Mouse (Mus musculus): ENCODE results near the gene Stk32b. TPM values are rescaled to one million over a fixed set of nuclear protein-coding genes. Genes with fewer than 3 reads are reported as not detected.

Stk32b gene
- polyA plus RNA-seq, 1 experiment = not detected

- Histone ChIP-seq H3K4me2 (ENCODE audit: low read depth) (no peak overlapping the region), H3K36me3 (ENCODE audit: control insufficient read depth, insufficient read depth) (no peaks in the 10 kb centered on the region), H3K79me2 (ENCODE audit: control insufficient read depth, insufficient read depth) (no peaks in the 10 kb centered on the region), H3ac (ENCODE audit: control insufficient read depth, insufficient read length) (no peak overlapping the region), H3K4me3 (no peak overlapping the region), H3K27me3 (ENCODE audit: control insufficient read depth, insufficient read depth, insufficient read length) (no peaks in the 10 kb centered on the region)
- TF ChIP-seq SRF (IDR thresholded peaks at IDR 0.05; ENCODE audit: control insufficient read depth, insufficient read length, low read depth) (no peak), TCF12 (IDR thresholded peaks at IDR 0.05; ENCODE audit: insufficient read depth, poor library complexity, severe bottlenecking) (no peak), TCF3 (IDR thresholded peaks at IDR 0.05; ENCODE audit: insufficient read length, low read depth) (no peak), MYOG (IDR thresholded peaks at IDR 0.05; ENCODE audit: control insufficient read depth in 1 of 3, insufficient read depth in 1 of 3, insufficient read length in 2 of 3, low read depth in 2 of 3) (no peak), USF1 (IDR thresholded peaks at IDR 0.05; ENCODE audit: low read depth) (no peak), POLR2A (IDR thresholded peaks at IDR 0.05; ENCODE audit: insufficient read length, low read depth) (no peak), MYOD1 (IDR thresholded peaks at IDR 0.05; ENCODE audit: control insufficient read depth in 1 of 3, insufficient read length in 2 of 3, low read depth in 2 of 3) (no peak), REST (IDR thresholded peaks at IDR 0.05; ENCODE audit: insufficient read depth, insufficient read length) (no peak), CEBPB (IDR thresholded peaks at IDR 0.05; ENCODE audit: insufficient read depth, poor library complexity, severe bottlenecking) (no peak), POLR2AphosphoS2 (IDR thresholded peaks at IDR 0.05; ENCODE audit: insufficient read length, low read depth) (no peak), E2F4 (IDR thresholded peaks at IDR 0.05; ENCODE audit: insufficient read depth) (no peak)
These were observed 66.8 kb downstream of the Stk32b start for GRCm38 (mm10) chr5:37650089-37650601.

GRCm38 (mm10) chr5:37644082-37644481, 72.9 kb downstream of the Stk32b start:
- no peaks in the 10 kb centered on the region for H3K36me3 ChIP-seq (ENCODE audit: control insufficient read depth, insufficient read depth)
- H3K27me3 ChIP-seq (ENCODE audit: control insufficient read depth, insufficient read depth, insufficient read length) = no peaks in the 10 kb centered on the region
- no peak overlapping the region for H3K4me3 ChIP-seq
- TF ChIP-seq REST (IDR thresholded peaks at IDR 0.05; ENCODE audit: insufficient read depth, insufficient read length) (no peak), CEBPB (IDR thresholded peaks at IDR 0.05; ENCODE audit: insufficient read depth, poor library complexity, severe bottlenecking) (no peak), POLR2A (IDR thresholded peaks at IDR 0.05; ENCODE audit: insufficient read length, low read depth) (no peak), SRF (IDR thresholded peaks at IDR 0.05; ENCODE audit: control insufficient read depth, insufficient read length, low read depth) (no peak), TCF3 (IDR thresholded peaks at IDR 0.05; ENCODE audit: insufficient read length, low read depth) (no peak), TCF12 (IDR thresholded peaks at IDR 0.05; ENCODE audit: insufficient read depth, poor library complexity, severe bottlenecking) (no peak), E2F4 (IDR thresholded peaks at IDR 0.05; ENCODE audit: insufficient read depth) (no peak), USF1 (IDR thresholded peaks at IDR 0.05; ENCODE audit: low read depth) (no peak), MAX (IDR thresholded peaks at IDR 0.05; ENCODE audit: low read depth) (no peak), POLR2AphosphoS2 (IDR thresholded peaks at IDR 0.05; ENCODE audit: insufficient read length, low read depth) (no peak)
- H3ac ChIP-seq (ENCODE audit: control insufficient read depth, insufficient read length) = no peak overlapping the region
- no peaks in the 10 kb centered on the region for H3K79me2 ChIP-seq (ENCODE audit: control insufficient read depth, insufficient read depth)
- no peak overlapping the region for H3K4me2 ChIP-seq (ENCODE audit: low read depth)

GRCm38 (mm10) chr5:37642486-37642885, 74.5 kb downstream of the Stk32b start:
- H3K4me3 ChIP-seq = no peak overlapping the region
- H3ac ChIP-seq (ENCODE audit: control insufficient read depth, insufficient read length) = no peak overlapping the region
- H3K4me2 ChIP-seq (ENCODE audit: low read depth) = no peak overlapping the region
- H3K36me3 ChIP-seq (ENCODE audit: control insufficient read depth, insufficient read depth) = no peaks in the 10 kb centered on the region
- TF ChIP-seq REST (IDR thresholded peaks at IDR 0.05; ENCODE audit: insufficient read depth, insufficient read length) = no peak
- TF ChIP-seq TCF3 (IDR thresholded peaks at IDR 0.05; ENCODE audit: insufficient read length, low read depth) = no peak
- no peak for TF ChIP-seq E2F4 (IDR thresholded peaks at IDR 0.05; ENCODE audit: insufficient read depth)
- no peak for TF ChIP-seq TCF12 (IDR thresholded peaks at IDR 0.05; ENCODE audit: insufficient read depth, poor library complexity, severe bottlenecking)
- TF ChIP-seq CEBPB (IDR thresholded peaks at IDR 0.05; ENCODE audit: insufficient read depth, poor library complexity, severe bottlenecking) = no peak
- no peak for TF ChIP-seq MAX (IDR thresholded peaks at IDR 0.05; ENCODE audit: low read depth)
- no peak for TF ChIP-seq POLR2AphosphoS2 (IDR thresholded peaks at IDR 0.05; ENCODE audit: insufficient read length, low read depth)
- TF ChIP-seq POLR2A (IDR thresholded peaks at IDR 0.05; ENCODE audit: insufficient read length, low read depth) = no peak
- no peak for TF ChIP-seq MYOD1 (IDR thresholded peaks at IDR 0.05; ENCODE audit: control insufficient read depth in 1 of 3, insufficient read length in 2 of 3, low read depth in 2 of 3)
- TF ChIP-seq SRF (IDR thresholded peaks at IDR 0.05; ENCODE audit: control insufficient read depth, insufficient read length, low read depth) = no peak
- TF ChIP-seq USF1 (IDR thresholded peaks at IDR 0.05; ENCODE audit: low read depth) = no peak
- TF ChIP-seq MYOG (IDR thresholded peaks at IDR 0.05; ENCODE audit: control insufficient read depth in 1 of 3, insufficient read depth in 1 of 3, insufficient read length in 2 of 3, low read depth in 2 of 3) = no peak
- no peaks in the 10 kb centered on the region for H3K27me3 ChIP-seq (ENCODE audit: control insufficient read depth, insufficient read depth, insufficient read length)
- H3K79me2 ChIP-seq (ENCODE audit: control insufficient read depth, insufficient read depth) = no peaks in the 10 kb centered on the region

- Histone ChIP-seq H3ac (ENCODE audit: control insufficient read depth, insufficient read length) (no peak overlapping the region), H3K36me3 (ENCODE audit: control insufficient read depth, insufficient read depth) (no peaks in the 10 kb centered on the region), H3K4me3 (no peak overlapping the region), H3K79me2 (ENCODE audit: control insufficient read depth, insufficient read depth) (no peaks in the 10 kb centered on the region), H3K4me2 (ENCODE audit: low read depth) (no peak overlapping the region), H3K27me3 (ENCODE audit: control insufficient read depth, insufficient read depth, insufficient read length) (no peaks in the 10 kb centered on the region)
- TF ChIP-seq SRF (IDR thresholded peaks at IDR 0.05; ENCODE audit: control insufficient read depth, insufficient read length, low read depth) (no peak), POLR2A (IDR thresholded peaks at IDR 0.05; ENCODE audit: insufficient read length, low read depth) (no peak), REST (IDR thresholded peaks at IDR 0.05; ENCODE audit: insufficient read depth, insufficient read length) (no peak), MYOD1 (IDR thresholded peaks at IDR 0.05; ENCODE audit: control insufficient read depth in 1 of 3, insufficient read length in 2 of 3, low read depth in 2 of 3) (no peak), E2F4 (IDR thresholded peaks at IDR 0.05; ENCODE audit: insufficient read depth) (no peak)
These were observed 82.2 kb downstream of the Stk32b start for GRCm38 (mm10) chr5:37634791-37635190.

All from myocyte (in vitro differentiated cells).